Mouse (Mus musculus) embryonic facial prominence, embryonic 10.5 days (tissue): ENCODE data around the gene Olfr1448. TPM values are rescaled to one million over a fixed set of nuclear protein-coding genes. Genes with fewer than 3 reads are reported as not detected.
"Not testable (repeated sequence)": the region's sequence is repeated elsewhere in the genome, so short reads cannot be mapped to it uniquely, and the experiment has no call there.

Experiments
- DNase-seq: peaks from one replicate; pipeline ENCODE4 v3.0.0-alpha.2; 2017; ENCODE audit warnings: low spot score
- H3K27ac ChIP-seq: fragments of 300-500 bp; sonication (generic); replicated peaks from 2 replicates; pipeline ENCODE4 v1.5.1; 2016; ENCODE audit warnings: mild to moderate bottlenecking
- H3K27me3 ChIP-seq: fragments of 300-500 bp; sonication (generic); replicated peaks from 2 replicates; pipeline ENCODE4 v1.6.1; 2016; ENCODE audit warnings: low read depth, mild to moderate bottlenecking; ENCODE audit not compliant: poor library complexity, severe bottlenecking
- H3K36me3 ChIP-seq: fragments of 300-500 bp; sonication (generic); replicated peaks from 2 replicates; pipeline ENCODE4 v1.6.1; 2016; ENCODE audit warnings: mild to moderate bottlenecking, moderate library complexity
- H3K4me1 ChIP-seq: fragments of 300-500 bp; sonication (generic); 2 replicates; pipeline ENCODE4 v1.6.1; 2016
- H3K4me3 ChIP-seq: fragments of 300-500 bp; sonication (generic); 2 replicates; pipeline ENCODE4 v1.5.1; 2016; ENCODE audit warnings: mild to moderate bottlenecking, moderate library complexity
- H3K9me3 ChIP-seq: fragments of 300-500 bp; sonication (generic); 2 replicates; pipeline ENCODE4 v1.6.1; 2016; ENCODE audit warnings: mild to moderate bottlenecking
- WGBS: fragments of 180-500 bp; shearing (Covaris S2); methylation state at CpG from one replicate; pipeline ENCODE4 v1.1.7; 2016; 5-methylcytosine and 5-hydroxymethylcytosine counted together
- polyA plus RNA-seq: library from polyadenylated mRNA; unstranded; fragments of >200 nt; fragmentation: Nextera tagmentation; extraction: Ambion mirVana; gene quantifications from 2 replicates; pipeline ENCODE4 v1.2.1, GENCODE M21; 2016

Gene Olfr1448
- not detected in 2 replicates for polyA plus RNA-seq

DNA sequence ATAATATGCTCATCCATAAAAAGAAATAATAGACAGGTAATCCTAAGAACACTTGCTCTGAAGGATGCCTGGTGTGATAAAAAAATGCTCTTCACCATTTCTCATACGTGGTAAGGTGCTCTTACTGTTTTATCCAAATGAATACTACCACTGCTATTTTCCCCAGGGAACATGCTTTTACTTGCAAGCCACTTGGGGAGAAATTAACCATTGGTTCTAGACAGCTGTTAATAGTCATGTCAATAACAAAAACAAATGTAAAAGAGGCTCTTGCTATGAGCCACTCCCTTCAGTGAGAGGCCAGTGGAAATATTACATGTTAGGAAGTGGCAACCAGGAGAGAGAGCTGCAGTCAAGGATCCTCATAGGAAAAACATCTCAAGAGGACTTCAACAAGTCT, at the start of gene Olfr1448:
TSS of gene Olfr1448 (minus strand) at position 101 of the 400 bp plus-strand sequence.
- DNase-seq = no peak
- Histone ChIP-seq H3K4me3 (no peak within 1 kb of the TSS), H3K27me3 (no peaks in the 10 kb centered on the region), H3K9me3 (peaks cover 4% of the 10 kb centered on the region; the same call in 1 of the 2 replicates), H3K4me1 (no peaks in the 10 kb centered on the region), H3K36me3 (no peaks in the 10 kb centered on the region), H3K27ac (no peak within 1 kb of the TSS)
- WGBS = 84% methylated on average over 1 of the region's 1 CpGs

DNA sequence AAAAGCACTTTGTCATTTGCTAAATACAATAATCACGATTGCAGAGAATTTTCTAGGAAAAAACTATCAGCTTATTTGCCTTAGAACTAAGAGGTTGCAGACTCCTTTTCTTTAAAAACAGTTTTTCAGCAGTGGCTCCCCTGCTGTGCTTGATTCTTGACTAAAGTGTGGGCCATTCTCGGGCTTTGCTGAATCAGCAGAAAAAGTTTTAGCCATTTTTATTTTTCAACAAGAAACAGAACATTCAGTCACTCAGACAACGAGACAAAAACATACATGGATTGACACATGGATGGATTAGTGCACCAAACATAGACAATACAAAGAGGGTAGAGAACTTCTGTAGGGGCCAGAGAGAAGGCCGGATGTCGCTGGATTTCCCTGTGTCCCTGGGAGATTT, 45.9 kb upstream of the Olfr1448 start:
- peaks cover 26% of the 10 kb centered on the region for H3K9me3 ChIP-seq
- not testable (repeated sequence) for H3K36me3 ChIP-seq, H3K27me3 ChIP-seq, H3K4me3 ChIP-seq, H3K27ac ChIP-seq, H3K4me1 ChIP-seq, DNase-seq
- WGBS = 85% methylated on average over 5 of the region's 5 CpGs

DNA sequence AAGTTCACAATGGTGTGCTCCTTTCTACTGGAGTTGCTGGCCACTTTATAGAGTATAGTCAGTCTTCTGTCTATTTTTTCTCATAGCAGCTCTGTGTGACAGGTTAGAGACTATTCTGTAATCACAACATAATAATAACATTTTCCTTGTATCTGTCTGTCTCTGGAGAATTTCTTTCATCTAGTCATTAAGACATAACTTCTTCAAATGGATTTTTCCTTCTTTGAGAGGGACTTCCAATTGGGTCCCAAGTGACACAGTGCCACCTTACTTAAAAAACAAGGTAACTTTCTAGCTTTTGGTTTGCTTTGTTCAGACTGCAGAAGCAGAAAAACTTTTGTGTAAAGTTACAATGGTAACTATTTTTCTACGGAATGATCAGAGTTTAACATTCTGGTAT, 25.7 kb upstream of the Olfr1448 start, which contains the start of gene Olfr1450:
TSS of gene Olfr1450 (plus strand) at position 301 of the 400 bp plus-strand sequence.
- H3K27me3 ChIP-seq = no peaks in the 10 kb centered on the region
- H3K4me1 ChIP-seq = no peaks in the 10 kb centered on the region
- peaks cover 15% of the 10 kb centered on the region for H3K9me3 ChIP-seq
- no peak within 1 kb of the TSS for H3K4me3 ChIP-seq
- no peak within 1 kb of the TSS for H3K27ac ChIP-seq
- H3K36me3 ChIP-seq = no peaks in the 10 kb centered on the region
- DNase-seq = no peak
- 88% methylated on average over 1 of the region's 1 CpGs for WGBS

DNA sequence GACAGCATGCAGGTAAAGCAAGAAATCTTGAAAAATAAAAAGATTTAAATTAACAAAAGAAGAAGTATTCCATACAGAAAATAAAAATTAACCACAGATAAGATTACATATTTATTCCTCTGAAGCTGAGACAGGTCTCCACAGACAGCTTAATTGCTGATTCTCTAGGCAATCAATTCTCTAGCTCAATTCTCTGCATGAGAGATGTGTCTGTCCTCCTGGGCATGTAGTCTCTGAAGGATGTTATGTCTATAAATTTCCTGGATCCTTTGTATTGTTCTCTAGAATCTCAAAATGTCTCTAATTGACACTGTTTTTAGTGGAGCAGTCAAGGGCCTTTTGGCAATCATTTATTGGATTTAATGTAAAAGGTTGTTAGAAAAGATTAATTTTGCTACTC, 6.3 kb upstream of the Olfr1448 start, which contains the start of gene Olfr1449:
TSS of gene Olfr1449 (plus strand) at position 301 of the 400 bp plus-strand sequence.
- H3K4me1 ChIP-seq = no peaks in the 10 kb centered on the region
- no peaks in the 10 kb centered on the region for H3K27me3 ChIP-seq
- H3K9me3 ChIP-seq = peaks cover 14% of the 10 kb centered on the region; the same call in 1 of the 2 replicates

DNA sequence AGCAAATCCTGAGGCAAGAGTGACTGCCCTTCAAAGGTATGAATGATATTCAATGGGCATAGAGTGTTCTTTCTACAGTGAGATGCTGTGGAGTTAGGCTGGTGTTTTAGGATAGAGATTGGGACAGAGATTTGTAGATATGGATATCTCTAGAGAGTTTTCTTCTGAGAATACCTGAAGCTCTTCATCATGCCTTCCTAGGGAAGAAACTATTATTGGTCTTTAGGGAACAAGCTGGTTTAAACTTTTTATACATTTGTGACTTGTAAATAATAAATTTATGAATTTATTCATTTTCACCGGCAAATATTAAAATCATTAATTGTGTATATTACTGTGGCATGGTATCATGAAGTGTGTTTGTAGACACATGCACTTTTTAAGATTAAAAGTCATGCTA, 20.6 kb downstream of the Olfr1448 start, which contains the start of gene Olfr1447:
TSS of gene Olfr1447 (minus strand) at position 101 of the 400 bp plus-strand sequence.
- no peaks in the 10 kb centered on the region for H3K4me1 ChIP-seq
- H3K9me3 ChIP-seq = peaks cover 13% of the 10 kb centered on the region; the same call in 1 of the 2 replicates
- H3K27ac ChIP-seq = no peak within 1 kb of the TSS
- WGBS = 93% methylated on average over 1 of the region's 1 CpGs
- H3K27me3 ChIP-seq = no peaks in the 10 kb centered on the region
- H3K4me3 ChIP-seq = no peak within 1 kb of the TSS
- H3K36me3 ChIP-seq = no peaks in the 10 kb centered on the region
- no peak for DNase-seq

More for the DNA sequence above, 6.3 kb upstream of the Olfr1448 start, which contains the start of gene Olfr1449:
- no peak within 1 kb of the TSS for H3K27ac ChIP-seq
- H3K4me3 ChIP-seq = no peak within 1 kb of the TSS
- H3K36me3 ChIP-seq = no peaks in the 10 kb centered on the region
- no peak for DNase-seq

DNA sequence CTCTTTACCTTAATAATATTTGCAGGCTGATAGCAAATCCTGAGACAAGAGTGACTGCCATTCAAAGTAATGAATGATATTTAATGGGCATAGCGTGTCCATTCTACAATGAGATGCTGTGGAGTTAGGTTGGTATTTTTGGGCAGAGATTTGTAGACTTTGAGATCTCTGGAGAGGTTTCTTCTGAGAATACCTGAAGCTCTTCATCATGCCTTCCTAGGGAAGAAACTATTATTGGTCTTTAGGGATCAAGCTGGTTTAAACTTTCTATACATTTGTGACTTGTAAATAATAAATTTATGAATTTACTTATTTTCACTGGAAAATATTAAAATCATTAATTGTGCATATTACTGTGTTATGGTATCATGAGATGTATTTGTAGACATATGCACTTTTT, 30.8 kb downstream of the Olfr1448 start, which contains the start of gene Olfr1446:
TSS of gene Olfr1446 (minus strand) at position 101 of the 400 bp plus-strand sequence.
- DNase-seq = no peak
- H3K4me1 ChIP-seq = no peaks in the 10 kb centered on the region
- peaks cover 9% of the 10 kb centered on the region; the same call in 1 of the 2 replicates for H3K9me3 ChIP-seq
- no peak within 1 kb of the TSS for H3K4me3 ChIP-seq
- H3K36me3 ChIP-seq = no peaks in the 10 kb centered on the region
- H3K27me3 ChIP-seq = no peaks in the 10 kb centered on the region
- H3K27ac ChIP-seq = no peak within 1 kb of the TSS
- WGBS = 83% methylated on average over 1 of the region's 1 CpGs

DNA sequence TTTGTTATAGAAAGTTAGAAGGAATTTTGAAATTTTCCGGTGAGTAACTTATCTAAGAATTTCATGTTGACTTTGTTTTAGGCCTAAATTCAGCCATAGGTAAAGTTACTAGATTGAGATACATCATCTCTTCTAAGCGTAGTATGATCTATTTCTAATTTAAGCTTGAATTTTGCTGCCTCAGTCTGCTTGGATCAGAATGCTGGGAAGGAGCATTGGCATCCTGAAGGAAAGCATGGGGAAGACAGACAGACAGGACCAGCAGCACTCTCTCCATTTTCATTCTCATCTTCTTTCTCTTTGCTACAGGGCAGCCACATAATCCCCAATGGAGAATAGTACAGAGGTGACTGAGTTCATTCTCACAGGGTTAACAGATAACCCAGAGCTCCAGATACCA, 40.7 kb downstream of the Olfr1448 start, which contains the start of gene Olfr1445:
TSS of gene Olfr1445 (plus strand) at position 301 of the 400 bp plus-strand sequence.
- no peaks in the 10 kb centered on the region for H3K4me1 ChIP-seq
- H3K27me3 ChIP-seq = no peaks in the 10 kb centered on the region
- H3K9me3 ChIP-seq = peaks cover 10% of the 10 kb centered on the region; the same call in 1 of the 2 replicates
- no peak within 1 kb of the TSS for H3K4me3 ChIP-seq
- WGBS = 88% methylated on average over 2 of the region's 2 CpGs
- no peak within 1 kb of the TSS for H3K27ac ChIP-seq
- DNase-seq = no peak
- H3K36me3 ChIP-seq = no peaks in the 10 kb centered on the region

Other genes with a start within 250 kb of the Olfr1448 start
- gene Olfr1443, start 246.3 kb downstream of the Olfr1448 start, polyA plus RNA-seq = not detected in 2 replicates
- not detected in 2 replicates for gene Keg1, start 228.6 kb downstream of the Olfr1448 start, polyA plus RNA-seq
- gene Cntf, start 158.8 kb downstream of the Olfr1448 start, polyA plus RNA-seq = 1.7 and 1.8 TPM in 2 replicates
- gene Zfp91, start 128.3 kb downstream of the Olfr1448 start, polyA plus RNA-seq = 13.1 and 14.2 TPM in 2 replicates
- 0.71 and 0.72 TPM in 2 replicates for gene Lpxn, start 128.2 kb downstream of the Olfr1448 start, polyA plus RNA-seq
- gene Gm5244, start 77.7 kb downstream of the Olfr1448 start, polyA plus RNA-seq = not detected in 2 replicates
- gene Olfr1444, start 67.1 kb downstream of the Olfr1448 start, polyA plus RNA-seq = not detected in 2 replicates
- not detected in 2 replicates for gene Olfr1445, start 40.6 kb downstream of the Olfr1448 start, polyA plus RNA-seq
- not detected in 2 replicates for gene Olfr1446, start 30.9 kb downstream of the Olfr1448 start, polyA plus RNA-seq
- gene Olfr1447, start 20.7 kb downstream of the Olfr1448 start, polyA plus RNA-seq = not detected in 2 replicates
- not detected in 2 replicates for gene Olfr1449, start 6.4 kb upstream of the Olfr1448 start, polyA plus RNA-seq
- gene Olfr1450, start 25.8 kb upstream of the Olfr1448 start, polyA plus RNA-seq = not detected in 2 replicates
- gene Olfr1451, start 70.6 kb upstream of the Olfr1448 start, polyA plus RNA-seq = not detected in 2 replicates
- not detected in 2 replicates for gene Olfr1453, start 103.9 kb upstream of the Olfr1448 start, polyA plus RNA-seq
- not detected in 2 replicates for gene Olfr1454, start 136.2 kb upstream of the Olfr1448 start, polyA plus RNA-seq
- not detected in 2 replicates for gene Olfr1457, start 173.5 kb upstream of the Olfr1448 start, polyA plus RNA-seq
- gene Olfr1458, start 182.4 kb upstream of the Olfr1448 start, polyA plus RNA-seq = not detected in 2 replicates
- gene Olfr1459, start 225.1 kb upstream of the Olfr1448 start, polyA plus RNA-seq = not detected in 2 replicates
- not detected in 2 replicates for gene Olfr1461, start 238.6 kb upstream of the Olfr1448 start, polyA plus RNA-seq